9 mouse cellular contexts compared by ENCODE assay signal in genomic region chr5:30974870-30975656, GRCm38 (mm10). TPM values are rescaled to one million over a fixed set of nuclear protein-coding genes. Genes with fewer than 3 reads are reported as not detected.
DNase-seq lines count a peak whose midpoint lies in the region; ATAC-seq lines count a peak whose summit lies in the region.
"Had no signal": no experiment of that assay in that cellular context is flagged by ENCODE, and none has a peak within 500 bp of the region (broad histone marks: within the 10 kb centered on the region; RNA-seq: fewer than 3 reads in every experiment).

No protein-coding gene starts in this region.

- H3K9me3 ChIP-seq in heart, embryonic 10.5 days = no peaks in the 10 kb centered on the region
- H3K9me3 ChIP-seq in forebrain, embryonic 11.5 days (ENCODE audit: control insufficient read depth, low read length) = no peaks in the 10 kb centered on the region
- H3K9me3 ChIP-seq: megakaryocyte, embryonic 14.5 days had no signal

- H3K4me3 ChIP-seq in heart, embryonic 10.5 days = no peak overlapping the region
- H3K4me3 ChIP-seq in forebrain, embryonic 11.5 days (ENCODE audit: low read depth, low read length) = no peak overlapping the region
- H3K4me3 ChIP-seq: megakaryocyte, embryonic 14.5 days had no signal

- no peaks in the 10 kb centered on the region for H3K36me3 ChIP-seq in heart, embryonic 10.5 days
- H3K36me3 ChIP-seq in forebrain, embryonic 11.5 days (ENCODE audit: control insufficient read depth, insufficient read depth, low read length) = no peaks in the 10 kb centered on the region

- intact Hi-C loops in heart, postnatal 36 days (cut with DNase I) = no loop called here

- H3K9ac ChIP-seq in forebrain, embryonic 11.5 days (ENCODE audit: low read length) = no peak overlapping the region

- no peak overlapping the region for H3K27ac ChIP-seq in heart, embryonic 10.5 days
- no peak overlapping the region for H3K27ac ChIP-seq in forebrain, embryonic 11.5 days (ENCODE audit: low read depth, low read length)

- H3K4me2 ChIP-seq in forebrain, embryonic 11.5 days (ENCODE audit: low read depth, low read length, severe bottlenecking) = no peak overlapping the region

- peak; percentile 60 to 75 for DNase-seq in heart, adult 18-20 months
- DNase-seq in heart, embryonic 10.5 days (ENCODE audit: low spot score) = no peak
- DNase-seq in adrenal gland, adult 8-10 months = peak; percentile 60
- DNase-seq in heart, postnatal 36 days = peak; percentile 48 to 65
- peak; percentile 31 for DNase-seq in lung, postnatal 14 days
- no peak for DNase-seq in forebrain, embryonic 11.5 days (ENCODE audit: low spot score)
- no peak for DNase-seq in thymus, postnatal 14 days

- ATAC-seq in erythroblast, adult 5-6 weeks (replicated peaks; ENCODE audit: low FRiP score, poor library complexity, severe bottlenecking) = no peak
- no peak for ATAC-seq in forebrain, embryonic 11.5 days (replicated peaks; ENCODE audit: low FRiP score)

- WGBS in heart, embryonic 10.5 days = 62% methylated on average over 9 of the region's 9 CpGs
- 78% methylated on average over 9 of the region's 9 CpGs for WGBS in forebrain, embryonic 11.5 days

- peaks cover 5% of the 10 kb centered on the region; the same call in 1 of the 2 replicates for H3K4me1 ChIP-seq in heart, embryonic 10.5 days
- H3K4me1 ChIP-seq in forebrain, embryonic 11.5 days (replicated peaks; ENCODE audit: control insufficient read depth, insufficient read depth, low read length) = no peaks in the 10 kb centered on the region
- H3K4me1 ChIP-seq: megakaryocyte, embryonic 14.5 days had no signal

- peaks cover 17% of the 10 kb centered on the region; the same call in 1 of the 2 replicates for H3K27me3 ChIP-seq in heart, embryonic 10.5 days (ENCODE audit: insufficient read depth, poor library complexity, severe bottlenecking)
- no peaks in the 10 kb centered on the region for H3K27me3 ChIP-seq in forebrain, embryonic 11.5 days (ENCODE audit: control insufficient read depth, insufficient read depth, low read length)

RNA-seq across cellular contexts. Expression of gene Tcf23, which starts 6.6 kb away (rescaled TPM):
- 1 to 10 TPM; 1.5 to 2.8 TPM for total RNA-seq in heart, adult 18-20 months (2021)
- polyA plus RNA-seq in heart, embryonic 10.5 days (2016; fragmentation: Nextera tagmentation; extraction: Ambion mirVana) = 0.11 and 0.17 TPM in 2 replicates
- 1 to 10 TPM; 1.0 to 2.5 (median 1.4) TPM for total RNA-seq in adrenal gland, adult 8-10 months (2022)
- total RNA-seq in heart, postnatal 36 days (2021) = 1 to 10 TPM in 1 of 2 experiments, under 1 TPM in 1; 0.64 to 1.7 TPM
- total RNA-seq in erythroblast, adult 5-6 weeks (2015; ENCODE audit: low replicate concordance) = not detected in 2 replicates
- not detected in 2 replicates for total RNA-seq in erythroblast, adult 5-6 weeks (2017; ENCODE audit: low replicate concordance)
- not detected in 2 replicates for polyA plus RNA-seq in forebrain, embryonic 11.5 days (2014; fragmentation: Nextera tagmentation; extraction: Ambion mirVana)

RNA-seq across cellular contexts. Expression of gene Preb, which starts 14.9 kb away (rescaled TPM):
- total RNA-seq in heart, adult 18-20 months (2021) = 10 to 100 TPM; 84.3 to 84.7 TPM
- 118 and 124 TPM in 2 replicates for polyA plus RNA-seq in heart, embryonic 10.5 days (2016; fragmentation: Nextera tagmentation; extraction: Ambion mirVana)
- 100 to 1,000 TPM; 129 to 211 (median 186) TPM for total RNA-seq in adrenal gland, adult 8-10 months (2022)
- 10 to 100 TPM; 81.0 to 86.9 TPM for total RNA-seq in heart, postnatal 36 days (2021)
- 12.7 and 21.9 TPM in 2 replicates for total RNA-seq in erythroblast, adult 5-6 weeks (2015; ENCODE audit: low replicate concordance)
- total RNA-seq in erythroblast, adult 5-6 weeks (2017; ENCODE audit: low replicate concordance) = 10.6 and 27.0 TPM in 2 replicates
- polyA plus RNA-seq in forebrain, embryonic 11.5 days (2014; fragmentation: Nextera tagmentation; extraction: Ambion mirVana) = 106 and 114 TPM in 2 replicates

RNA-seq across cellular contexts. Expression of gene Cgref1, which starts 29.7 kb away (rescaled TPM):
- under 1 TPM; 0.59 to 0.84 TPM for total RNA-seq in heart, adult 18-20 months (2021)
- 5.5 and 6.0 TPM in 2 replicates for polyA plus RNA-seq in heart, embryonic 10.5 days (2016; fragmentation: Nextera tagmentation; extraction: Ambion mirVana)
- 1 to 10 TPM; 1.0 to 3.0 (median 1.8) TPM for total RNA-seq in adrenal gland, adult 8-10 months (2022)
- under 1 TPM; 0.70 to 0.89 TPM for total RNA-seq in heart, postnatal 36 days (2021)
- total RNA-seq in erythroblast, adult 5-6 weeks (2015; ENCODE audit: low replicate concordance) = not detected in 2 replicates
- total RNA-seq in erythroblast, adult 5-6 weeks (2017; ENCODE audit: low replicate concordance) = not detected in 2 replicates
- 6.4 and 6.8 TPM in 2 replicates for polyA plus RNA-seq in forebrain, embryonic 11.5 days (2014; fragmentation: Nextera tagmentation; extraction: Ambion mirVana)

RNA-seq across cellular contexts. Expression of gene Khk, which starts 53.8 kb away (rescaled TPM):
- total RNA-seq in heart, adult 18-20 months (2021) = 10 to 100 TPM; 27.1 to 28.5 TPM
- polyA plus RNA-seq in heart, embryonic 10.5 days (2016; fragmentation: Nextera tagmentation; extraction: Ambion mirVana) = 10.5 and 14.5 TPM in 2 replicates
- 10 to 100 TPM; 60.9 to 74.4 (median 69.4) TPM for total RNA-seq in adrenal gland, adult 8-10 months (2022)
- total RNA-seq in heart, postnatal 36 days (2021) = 10 to 100 TPM; 19.9 to 26.6 TPM
- total RNA-seq in erythroblast, adult 5-6 weeks (2015; ENCODE audit: low replicate concordance) = 8.1 and 14.4 TPM in 2 replicates
- total RNA-seq in erythroblast, adult 5-6 weeks (2017; ENCODE audit: low replicate concordance) = 9.2 and 12.4 TPM in 2 replicates
- 6.9 and 7.1 TPM in 2 replicates for polyA plus RNA-seq in forebrain, embryonic 11.5 days (2014; fragmentation: Nextera tagmentation; extraction: Ambion mirVana)

Comparison
In these comparisons a context has a peak if more than half of its experiments do, and no peak if none do; other contexts are left out.
1. DNase-seq: peak in heart, adult 18-20 months (2 of 2), adrenal gland, adult 8-10 months (single experiment), heart, postnatal 36 days (2 of 2) and lung, postnatal 14 days (single experiment); none in heart, embryonic 10.5 days (single experiment), forebrain, embryonic 11.5 days (single experiment) and thymus, postnatal 14 days (single experiment).